Mouse (Mus musculus) testis, adult 2 months (tissue): Measurements from ENCODE around the gene Trdn. TPM values are rescaled to one million over a fixed set of nuclear protein-coding genes. Genes with fewer than 3 reads are reported as not detected.

Experiments used
- H3K27ac ChIP-seq: fragments of 200-500 bp; 2 replicates; pipeline ENCODE4 v1.5.1; 2012; ENCODE audit warnings: low read depth, low read length; ENCODE audit not compliant: control insufficient read depth, insufficient read depth
- H3K27me3 ChIP-seq: fragments of 200-500 bp; 2 replicates; pipeline ENCODE4 v1.6.1; 2012; ENCODE audit warnings: mild to moderate bottlenecking, low read length, moderate library complexity; ENCODE audit not compliant: control insufficient read depth, insufficient read depth
- H3K36me3 ChIP-seq: fragments of 200-500 bp; 2 replicates; pipeline ENCODE4 v1.6.1; 2012; ENCODE audit warnings: mild to moderate bottlenecking, low read length; ENCODE audit not compliant: control insufficient read depth, insufficient read depth
- H3K4me1 ChIP-seq: fragments of 200-500 bp; 2 replicates; pipeline ENCODE4 v1.6.1; 2012; ENCODE audit warnings: low read length; ENCODE audit not compliant: control insufficient read depth, insufficient read depth
- H3K4me3 ChIP-seq: fragments of 200-500 bp; 2 replicates; pipeline ENCODE4 v1.5.1; 2012; ENCODE audit warnings: low read depth, mild to moderate bottlenecking, low read length, moderate library complexity, mixed read lengths; ENCODE audit not compliant: control insufficient read depth
- CTCF ChIP-seq: fragments of 200-500 bp; IDR thresholded peaks from 2 replicates; pipeline ENCODE4 v1.5.1; 2012; ENCODE audit warnings: low read depth, mild to moderate bottlenecking, inconsistent platforms, low read length, moderate library complexity; ENCODE audit not compliant: control insufficient read depth, insufficient read depth, insufficient replicate concordance
- POLR2A ChIP-seq: fragments of 200-500 bp; IDR thresholded peaks from 2 replicates; pipeline ENCODE4 v1.6.1; 2012; ENCODE audit warnings: low read depth, mild to moderate bottlenecking, inconsistent platforms, low read length, moderate library complexity; ENCODE audit not compliant: control insufficient read depth
- polyA plus RNA-seq: library from polyadenylated mRNA; depleted of rRNA; stranded (reverse); fragments of >200 nt; gene quantifications from 2 replicates; pipeline ENCODE4 v1.2.3, GENCODE M21; 2012

The Trdn gene
- polyA plus RNA-seq, 1 experiment: 0.15 TPM

DNA sequence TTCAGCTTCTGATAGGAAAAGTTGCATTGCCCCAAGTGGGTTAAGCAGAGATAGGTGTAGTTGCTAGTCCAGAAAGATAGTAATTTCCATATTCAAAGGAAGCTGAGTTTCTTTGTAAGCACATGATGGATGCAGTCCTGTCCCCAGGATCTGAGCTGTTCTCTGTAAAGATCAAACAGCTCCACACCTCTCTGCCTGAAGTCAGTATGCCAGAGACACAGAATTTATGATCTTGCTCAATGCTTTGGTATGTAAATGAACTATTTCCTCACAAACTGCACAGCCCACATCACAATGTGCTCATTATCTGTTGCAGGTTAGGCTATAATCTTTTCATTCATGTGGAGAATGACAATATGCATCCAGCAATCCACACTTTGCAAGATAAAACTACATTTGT is 8.0 kb downstream of the Trdn start:
- TF ChIP-seq POLR2A (no peak), CTCF (no peak)
- no peak overlapping the region for H3K4me3 ChIP-seq
- H3K36me3 ChIP-seq: no peaks in the 10 kb centered on the region
- no peak overlapping the region for H3K27ac ChIP-seq
- H3K4me1 ChIP-seq: no peaks in the 10 kb centered on the region
- no peaks in the 10 kb centered on the region for H3K27me3 ChIP-seq

DNA sequence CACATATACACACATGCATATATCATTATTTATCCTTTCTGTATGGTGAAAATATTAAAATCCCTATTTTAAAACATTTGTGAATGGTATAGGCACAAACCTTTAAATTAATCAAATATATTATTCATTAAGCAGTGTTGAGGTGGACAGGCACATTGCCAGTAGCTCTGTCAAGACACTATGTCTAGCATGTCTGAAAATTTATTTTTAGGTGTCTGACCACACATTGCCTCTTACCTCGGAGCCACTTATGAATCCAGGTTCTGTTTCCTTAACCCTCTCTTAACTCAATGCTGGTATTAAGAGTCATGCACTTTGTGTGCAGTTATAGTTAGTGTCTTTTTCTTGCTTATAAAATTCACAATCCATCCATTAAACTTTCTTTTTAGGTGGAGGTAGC is 12.0 kb downstream of the Trdn start:
- Histone ChIP-seq H3K27me3 (no peaks in the 10 kb centered on the region), H3K27ac (no peak overlapping the region), H3K36me3 (no peaks in the 10 kb centered on the region), H3K4me3 (no peak overlapping the region), H3K4me1 (no peaks in the 10 kb centered on the region)
- TF ChIP-seq POLR2A (no peak), CTCF (no peak)

DNA sequence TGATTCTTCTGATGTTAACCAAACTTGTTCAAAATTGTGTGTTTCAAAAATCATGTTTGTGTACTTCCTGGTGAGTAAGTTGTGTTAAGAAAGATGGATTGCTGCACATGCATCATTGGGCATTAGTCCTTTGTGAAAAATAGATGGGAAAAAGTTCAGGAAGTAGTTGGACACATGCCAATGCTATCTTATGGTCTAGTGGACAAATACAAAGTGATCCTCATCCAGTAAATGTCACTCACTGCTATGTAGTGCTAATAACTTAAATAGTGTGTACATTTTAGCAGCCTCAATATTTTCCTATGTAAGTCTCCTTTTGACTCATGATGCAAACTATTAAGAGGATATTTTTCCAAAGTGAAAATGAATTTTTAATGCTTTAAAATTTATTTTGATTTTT is 27.6 kb downstream of the Trdn start:
- Histone ChIP-seq H3K36me3 (no peaks in the 10 kb centered on the region), H3K27ac (no peak overlapping the region), H3K27me3 (no peaks in the 10 kb centered on the region), H3K4me1 (no peaks in the 10 kb centered on the region), H3K4me3 (no peak overlapping the region)
- TF ChIP-seq POLR2A (no peak), CTCF (no peak)

DNA sequence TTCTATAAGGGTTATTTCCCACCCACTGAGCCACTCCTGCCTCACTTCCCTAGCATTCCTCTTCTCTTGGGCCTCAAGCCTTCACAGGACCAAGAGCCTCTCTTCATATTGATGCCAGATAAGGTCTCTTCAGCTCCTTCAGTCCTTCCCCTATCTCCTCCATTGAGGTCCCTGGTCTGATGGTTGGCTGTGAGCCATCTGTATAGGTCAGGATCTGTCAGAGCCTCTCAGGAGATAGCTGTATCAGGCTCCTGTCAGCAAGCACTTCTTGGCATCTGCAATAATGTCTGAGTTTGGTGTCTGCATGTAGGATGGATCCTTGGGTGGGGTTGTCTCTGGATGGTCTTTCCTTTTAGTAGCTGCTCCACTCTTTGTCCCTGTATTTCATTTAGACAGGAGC is 42.7 kb downstream of the Trdn start:
- H3K36me3 ChIP-seq: no peaks in the 10 kb centered on the region
- no peak for TF ChIP-seq CTCF
- no peak for TF ChIP-seq POLR2A
- H3K4me3 ChIP-seq: no peak overlapping the region
- H3K4me1 ChIP-seq: no peaks in the 10 kb centered on the region
- H3K27me3 ChIP-seq: no peaks in the 10 kb centered on the region
- no peak overlapping the region for H3K27ac ChIP-seq

DNA sequence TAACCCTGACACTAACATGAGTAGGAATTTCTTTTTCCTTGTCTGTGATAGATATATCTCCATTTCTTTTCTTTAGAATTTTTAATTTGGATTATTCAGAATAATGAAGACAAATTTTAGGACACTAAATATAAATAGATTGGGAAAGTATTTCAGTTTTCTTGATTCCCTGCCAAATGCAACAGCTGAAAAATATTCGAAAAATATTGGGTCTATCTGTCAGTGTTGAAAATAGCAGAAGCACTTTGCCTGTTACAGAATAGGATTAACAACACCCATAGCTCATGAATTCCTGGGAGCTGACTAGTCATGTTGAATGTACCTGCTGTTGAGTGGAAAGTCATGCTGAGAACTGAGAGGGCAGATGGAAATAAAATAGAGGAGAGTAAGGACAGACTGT is 64.6 kb downstream of the Trdn start:
- TF ChIP-seq CTCF (no peak), POLR2A (no peak)
- H3K27ac ChIP-seq: no peak overlapping the region
- no peaks in the 10 kb centered on the region for H3K4me1 ChIP-seq
- H3K27me3 ChIP-seq: no peaks in the 10 kb centered on the region
- H3K4me3 ChIP-seq: no peak overlapping the region
- H3K36me3 ChIP-seq: no peaks in the 10 kb centered on the region

DNA sequence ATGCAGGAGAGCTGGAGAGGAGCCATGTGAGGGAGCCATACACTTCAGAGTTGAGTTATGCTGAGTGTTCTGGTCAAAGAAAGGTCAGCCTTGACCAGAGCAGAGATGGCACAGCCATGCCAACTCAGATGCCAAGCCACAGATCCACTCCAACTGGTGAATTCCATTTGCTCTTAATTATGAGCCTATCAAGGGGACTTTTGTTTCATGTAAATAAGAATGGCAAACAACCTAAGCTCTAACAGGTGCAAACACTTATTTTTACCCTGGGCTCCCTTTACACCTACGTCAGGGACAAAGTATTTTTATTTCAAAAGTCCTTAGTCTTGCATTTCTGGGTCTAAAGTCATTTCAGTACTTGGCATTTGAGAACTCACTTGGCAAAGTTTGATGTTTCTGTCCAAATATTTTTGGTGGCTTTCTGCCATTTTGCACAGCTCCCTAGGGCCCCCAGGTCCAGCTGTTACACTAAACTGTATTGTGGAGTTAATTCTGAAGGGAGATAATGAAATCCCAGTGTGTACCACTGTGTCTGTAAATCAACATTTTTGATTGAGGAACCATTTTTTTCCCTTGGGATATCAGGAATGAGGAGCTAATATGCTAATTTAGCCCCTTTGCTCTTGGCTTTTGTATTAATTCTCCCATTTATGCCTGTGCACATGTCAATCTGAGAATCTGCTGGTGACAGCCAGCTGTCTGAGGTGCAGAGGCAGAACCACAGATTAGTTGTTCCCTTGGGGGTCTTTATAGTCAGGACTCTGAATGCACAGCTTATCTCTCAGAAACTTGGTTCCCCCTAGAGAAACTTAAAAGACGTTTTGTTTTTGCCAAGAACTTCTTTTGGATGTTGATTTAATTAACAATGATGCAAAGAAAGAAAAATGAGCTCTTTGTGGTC is 99.6 kb downstream of the Trdn start:
- H3K27me3 ChIP-seq: no peaks in the 10 kb centered on the region
- no peak overlapping the region for H3K27ac ChIP-seq
- TF ChIP-seq CTCF (no peak), POLR2A (no peak)
- no peaks in the 10 kb centered on the region for H3K36me3 ChIP-seq
- H3K4me1 ChIP-seq: no peaks in the 10 kb centered on the region
- no peak overlapping the region for H3K4me3 ChIP-seq

DNA sequence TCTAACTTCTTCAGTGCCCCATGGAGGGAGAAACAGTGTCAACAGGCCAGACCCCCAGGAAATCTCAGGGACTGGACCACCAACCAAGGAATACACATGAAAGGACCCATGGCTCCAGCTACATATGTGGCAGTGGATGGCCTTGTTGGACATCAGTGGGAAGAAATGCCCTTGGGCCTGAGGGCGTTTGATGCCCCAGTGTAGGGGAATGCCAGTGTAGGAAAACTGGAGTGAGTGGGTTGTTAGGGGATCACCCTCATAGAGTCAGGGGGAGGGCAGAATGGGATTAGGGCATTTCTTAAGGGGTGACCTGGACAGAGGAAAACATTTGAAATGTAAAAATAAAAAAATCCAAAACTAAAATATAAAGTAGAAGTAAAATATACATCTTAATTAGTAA is 108.7 kb downstream of the Trdn start:
- Histone ChIP-seq H3K27ac (no peak overlapping the region), H3K27me3 (no peaks in the 10 kb centered on the region), H3K36me3 (no peaks in the 10 kb centered on the region), H3K4me3 (no peak overlapping the region), H3K4me1 (no peaks in the 10 kb centered on the region)
- no peak for TF ChIP-seq POLR2A
- TF ChIP-seq CTCF: no peak
